Mouse (Mus musculus) heart, embryonic 10.5 days (tissue): ENCODE measurements around the gene Rpe65. TPM values are rescaled to one million over a fixed set of nuclear protein-coding genes. Genes with fewer than 3 reads are reported as not detected.

Experiments
- DNase-seq: peaks from one replicate; pipeline ENCODE4 v3.0.0-alpha.2; 2017; ENCODE audit warnings: low spot score
- H3K27ac ChIP-seq: fragments of 300-500 bp; sonication (generic); 2 replicates; pipeline ENCODE4 v1.5.1; 2016; ENCODE audit warnings: mild to moderate bottlenecking
- H3K27me3 ChIP-seq: fragments of 300-500 bp; sonication (generic); 2 replicates; pipeline ENCODE4 v1.6.1; 2016; ENCODE audit warnings: mild to moderate bottlenecking; ENCODE audit not compliant: poor library complexity, insufficient read depth, severe bottlenecking
- H3K36me3 ChIP-seq: fragments of 300-500 bp; sonication (generic); 2 replicates; pipeline ENCODE4 v1.6.1; 2016; ENCODE audit warnings: mild to moderate bottlenecking, moderate library complexity
- H3K4me1 ChIP-seq: fragments of 300-500 bp; sonication (generic); 2 replicates; pipeline ENCODE4 v1.6.1; 2016; ENCODE audit warnings: mild to moderate bottlenecking
- H3K4me3 ChIP-seq: fragments of 300-500 bp; sonication (generic); 2 replicates; pipeline ENCODE4 v1.5.1; 2016; ENCODE audit warnings: mild to moderate bottlenecking, moderate library complexity
- H3K9me3 ChIP-seq: fragments of 300-500 bp; sonication (generic); 2 replicates; pipeline ENCODE4 v1.6.1; 2016; ENCODE audit warnings: mild to moderate bottlenecking, moderate library complexity
- WGBS: fragments of 180-500 bp; shearing (Covaris S2); methylation state at CpG from one replicate; pipeline ENCODE4 v1.1.7; 2016; 5-methylcytosine and 5-hydroxymethylcytosine counted together
- polyA plus RNA-seq: library from polyadenylated mRNA; unstranded; fragments of >200 nt; fragmentation: Nextera tagmentation; extraction: Ambion mirVana; gene quantifications from 2 replicates; pipeline ENCODE4 v1.2.1, GENCODE M21; 2016

Rpe65 gene
- polyA plus RNA-seq, result not detected in 2 replicates

GRCm38 (mm10) chr3:159598875-159599274 is at the start of gene Rpe65:
Rpe65 (plus strand) TSS chr3:159599175.
- no peak for DNase-seq
- 78% methylated on average over 1 of the region's 1 CpGs for WGBS
- Histone ChIP-seq H3K27ac (no peak within 1 kb of the TSS), H3K36me3 (no peaks in the 10 kb centered on the region), H3K27me3 (no peaks in the 10 kb centered on the region), H3K9me3 (no peaks in the 10 kb centered on the region), H3K4me3 (no peak within 1 kb of the TSS), H3K4me1 (no peaks in the 10 kb centered on the region)

GRCm38 (mm10) chr3:159550224-159550623 is 48.8 kb upstream of the Rpe65 start:
- H3K36me3 ChIP-seq, result no peaks in the 10 kb centered on the region
- H3K4me1 ChIP-seq, result no peaks in the 10 kb centered on the region
- no peak for DNase-seq
- H3K9me3 ChIP-seq, result no peaks in the 10 kb centered on the region
- H3K4me3 ChIP-seq, result no peak overlapping the region
- no peaks in the 10 kb centered on the region for H3K27me3 ChIP-seq
- no peak overlapping the region for H3K27ac ChIP-seq

- Histone ChIP-seq H3K4me1 (no peaks in the 10 kb centered on the region), H3K9me3 (no peaks in the 10 kb centered on the region), H3K27me3 (no peaks in the 10 kb centered on the region), H3K36me3 (no peaks in the 10 kb centered on the region), H3K4me3 (no peak overlapping the region), H3K27ac (no peak overlapping the region)
- DNase-seq, result no peak
- 80% methylated on average over 1 of the region's 1 CpGs for WGBS
These were observed 16.0 kb downstream of the Rpe65 start for GRCm38 (mm10) chr3:159614977-159615376.

- no peak for DNase-seq
- Histone ChIP-seq H3K4me3 (no peak overlapping the region), H3K9me3 (no peaks in the 10 kb centered on the region), H3K4me1 (no peaks in the 10 kb centered on the region), H3K36me3 (no peaks in the 10 kb centered on the region), H3K27ac (no peak overlapping the region), H3K27me3 (no peaks in the 10 kb centered on the region)
- WGBS, result 44% methylated on average over 1 of the region's 1 CpGs
These were observed 22.1 kb downstream of the Rpe65 start for GRCm38 (mm10) chr3:159621026-159621425.

GRCm38 (mm10) chr3:159624010-159624409 is 25.0 kb downstream of the Rpe65 start:
- no peak for DNase-seq
- Histone ChIP-seq H3K9me3 (no peaks in the 10 kb centered on the region), H3K4me1 (no peaks in the 10 kb centered on the region), H3K4me3 (no peak overlapping the region), H3K27me3 (no peaks in the 10 kb centered on the region), H3K27ac (no peak overlapping the region), H3K36me3 (no peaks in the 10 kb centered on the region)
- WGBS, result 79% methylated on average over 1 of the region's 1 CpGs

- no peaks in the 10 kb centered on the region for H3K9me3 ChIP-seq
- no peaks in the 10 kb centered on the region for H3K27me3 ChIP-seq
- 48% methylated on average over 1 of the region's 1 CpGs for WGBS
These were observed 61.8 kb downstream of the Rpe65 start for GRCm38 (mm10) chr3:159660741-159661140.

GRCm38 (mm10) chr3:159663333-159663732 is 64.4 kb downstream of the Rpe65 start:
- no peaks in the 10 kb centered on the region for H3K4me1 ChIP-seq
- no peak for DNase-seq
- H3K27ac ChIP-seq, result no peak overlapping the region
- H3K4me3 ChIP-seq, result no peak overlapping the region
- H3K27me3 ChIP-seq, result no peaks in the 10 kb centered on the region
- no peaks in the 10 kb centered on the region for H3K9me3 ChIP-seq
- whole genome bisulfite sequencing, result 89% methylated on average over 1 of the region's 1 CpGs
- H3K36me3 ChIP-seq, result no peaks in the 10 kb centered on the region

More at GRCm38 (mm10) chr3:159660741-159661140, 61.8 kb downstream of the Rpe65 start:
- Histone ChIP-seq H3K27ac (no peak overlapping the region), H3K4me1 (no peaks in the 10 kb centered on the region), H3K36me3 (no peaks in the 10 kb centered on the region), H3K4me3 (no peak overlapping the region)
- no peak for DNase-seq

Other genes starting within 250 kb of the Rpe65 start
- 32.2 and 33.3 TPM in 2 replicates for gene Depdc1a, start 103.7 kb upstream of the Rpe65 start, polyA plus RNA-seq
- 135 and 139 TPM in 2 replicates for gene Wls, start 240.5 kb downstream of the Rpe65 start, polyA plus RNA-seq